Mouse (Mus musculus) lung, embryonic 14.5 days (tissue): ENCODE results near the gene Ddx1. TPM values are rescaled to one million over a fixed set of nuclear protein-coding genes. Genes with fewer than 3 reads are reported as not detected.

ENCODE experiments used
- ATAC-seq: fragments of 200-750 bp; cut with Nextera tagmentation; 2 replicates; pipeline ENCODE4 v1.8.0; 2017; ENCODE audit warnings: mild to moderate bottlenecking, moderate TSS enrichment, moderate library complexity; ENCODE audit not compliant: insufficient read depth
- DNase-seq: peaks from one replicate; pipeline ENCODE4 v3.0.0-alpha.2; 2015
- H3K27ac ChIP-seq: fragments of 300-500 bp; sonication (generic); 2 replicates; pipeline ENCODE4 v1.5.1; 2014; ENCODE audit warnings: low read depth, mild to moderate bottlenecking, moderate library complexity
- H3K27me3 ChIP-seq: fragments of 300-500 bp; sonication (generic); 2 replicates; pipeline ENCODE4 v1.6.1; 2014; ENCODE audit warnings: low read length, control low read depth; ENCODE audit not compliant: insufficient read depth
- H3K36me3 ChIP-seq: fragments of 300-500 bp; sonication (generic); 2 replicates; pipeline ENCODE4 v1.6.1; 2014; ENCODE audit warnings: control low read depth; ENCODE audit not compliant: insufficient read depth
- H3K4me1 ChIP-seq: fragments of 300-500 bp; sonication (generic); 2 replicates; pipeline ENCODE4 v1.6.1; 2014; ENCODE audit warnings: antibody characterized with exemption, control low read depth; ENCODE audit not compliant: insufficient read depth
- H3K4me2 ChIP-seq: fragments of 300-500 bp; sonication (generic); 2 replicates; pipeline ENCODE4 v1.6.1; 2014; ENCODE audit warnings: mild to moderate bottlenecking
- H3K4me3 ChIP-seq: fragments of 300-500 bp; sonication (generic); 2 replicates; pipeline ENCODE4 v1.5.1; 2014; ENCODE audit warnings: low read depth, low read length
- H3K9ac ChIP-seq: fragments of 300-500 bp; sonication (generic); 2 replicates; pipeline ENCODE4 v1.6.1; 2014
- H3K9me3 ChIP-seq: fragments of 300-500 bp; sonication (generic); 2 replicates; pipeline ENCODE4 v1.6.1; 2016; ENCODE audit warnings: low read depth, low read length, control low read depth
- CTCF ChIP-seq: IDR thresholded peaks from 2 replicates; pipeline ENCODE4 v1.5.1; 2016; ENCODE audit warnings: antibody characterized with exemption, low read depth
- WGBS: fragments of 180-500 bp; shearing (Covaris S2); extraction: QIAGEN DNeasy Blood & Tissue Kit; methylation state at CpG from one replicate; pipeline ENCODE4 v1.1.7; 2014; 5-methylcytosine and 5-hydroxymethylcytosine counted together
- polyA plus RNA-seq: library from polyadenylated mRNA; unstranded; fragments of >200 nt; fragmentation: Nextera tagmentation; extraction: Ambion mirVana; gene quantifications from 2 replicates; pipeline ENCODE4 v1.2.1, GENCODE M21; 2014

Gene Ddx1
- 163 and 174 TPM in 2 replicates for polyA plus RNA-seq

DNA sequence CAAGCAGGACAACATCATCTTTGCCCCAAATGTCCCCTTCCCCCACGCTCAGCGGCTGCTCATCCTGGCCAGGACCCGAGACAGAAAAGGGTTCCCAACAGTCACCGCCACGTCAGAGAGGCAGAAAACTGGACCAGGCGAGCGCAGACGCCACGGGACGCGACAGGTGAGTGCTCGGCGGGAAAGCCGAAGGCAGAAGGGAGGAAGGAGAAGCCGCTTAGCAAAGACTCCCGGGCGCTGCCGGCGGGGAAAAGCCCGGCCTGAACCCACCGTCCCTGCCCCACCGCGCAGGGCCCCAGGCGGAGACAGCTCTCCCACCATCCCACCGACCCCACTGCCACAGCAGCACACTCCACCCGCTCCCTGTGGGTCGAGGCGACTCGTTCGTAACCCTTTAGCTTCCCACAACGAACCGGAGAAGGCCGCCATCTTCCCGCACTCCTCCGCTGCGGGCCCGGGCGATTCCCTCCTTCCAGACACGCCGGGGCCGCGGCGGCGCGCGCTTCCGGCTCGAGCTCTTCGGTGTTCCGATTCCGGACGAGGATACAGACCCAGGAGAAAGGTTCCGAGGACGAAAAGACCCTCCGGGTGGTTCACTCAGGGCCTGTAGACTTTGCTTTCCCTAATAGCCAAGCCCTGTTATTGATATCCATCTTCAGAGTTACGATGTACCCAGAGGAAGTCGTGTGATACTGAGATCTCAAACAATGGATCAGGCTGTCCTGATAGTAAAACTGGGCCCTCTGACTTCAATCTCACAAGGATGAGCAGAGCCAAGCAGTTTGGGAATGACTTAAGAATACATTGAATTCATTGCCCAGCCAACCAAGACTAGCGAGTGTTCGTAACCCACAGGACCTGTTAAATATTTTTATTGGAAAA lies at the start of gene Ddx1:
Gene Ddx1 (minus strand): TSS at position 523 of the 882 bp plus-strand sequence.
- DNase-seq: peak; percentile 93
- Histone ChIP-seq H3K36me3 (peaks cover 9% of the 10 kb centered on the region; the same call in 1 of the 2 replicates), H3K9me3 (no peaks in the 10 kb centered on the region), H3K9ac (peak within 1 kb of the TSS; percentile 92), H3K27me3 (no peaks in the 10 kb centered on the region), H3K4me1 (0 out of 2 replicates have a peak, but pooled peaks cover 5% of the 10 kb centered on the region), H3K27ac (peak within 1 kb of the TSS; percentile 90), H3K4me2 (peak within 1 kb of the TSS; percentile 59), H3K4me3 (peak within 1 kb of the TSS; percentile 80)
- TF ChIP-seq CTCF: no peak
- ATAC-seq: peak; percentile 93
- WGBS: 3% methylated on average over 59 of the region's 59 CpGs

DNA sequence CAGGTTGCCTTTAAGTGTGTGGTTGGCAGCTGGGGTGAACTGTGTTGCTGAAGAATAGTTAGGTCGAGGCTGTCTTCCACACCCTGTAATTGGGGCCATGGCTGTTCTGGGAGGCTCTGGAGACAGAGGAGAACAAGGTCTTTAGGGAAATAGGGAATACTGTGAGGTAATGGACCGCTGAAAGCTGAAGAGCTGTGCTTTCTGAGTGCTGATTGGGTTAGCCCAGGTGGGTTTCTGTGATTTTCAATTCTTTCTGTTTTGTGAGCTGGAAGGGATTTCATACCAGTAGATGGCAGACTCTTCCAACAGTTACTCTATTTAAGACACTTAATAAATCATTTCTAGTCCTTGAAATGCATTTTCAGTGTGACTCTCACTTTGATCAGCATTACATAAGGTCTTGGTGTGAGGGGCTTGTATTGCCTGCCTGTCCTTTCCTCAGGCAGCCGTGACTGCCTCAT lies 44.4 kb upstream of the Ddx1 start:
- DNase-seq: peak; percentile 43
- Histone ChIP-seq H3K27me3 (no peaks in the 10 kb centered on the region), H3K27ac (no peak overlapping the region), H3K4me2 (no peak overlapping the region), H3K4me3 (no peak overlapping the region), H3K36me3 (peaks cover 10% of the 10 kb centered on the region; the same call in 1 of the 2 replicates), H3K9ac (no peak overlapping the region), H3K4me1 (no peaks in the 10 kb centered on the region), H3K9me3 (no peaks in the 10 kb centered on the region)
- ATAC-seq: peak; percentile 31; the same call in 1 of the 2 replicates
- peak; percentile 51 for TF ChIP-seq CTCF
- 32% methylated on average over 3 of the region's 3 CpGs for WGBS

DNA sequence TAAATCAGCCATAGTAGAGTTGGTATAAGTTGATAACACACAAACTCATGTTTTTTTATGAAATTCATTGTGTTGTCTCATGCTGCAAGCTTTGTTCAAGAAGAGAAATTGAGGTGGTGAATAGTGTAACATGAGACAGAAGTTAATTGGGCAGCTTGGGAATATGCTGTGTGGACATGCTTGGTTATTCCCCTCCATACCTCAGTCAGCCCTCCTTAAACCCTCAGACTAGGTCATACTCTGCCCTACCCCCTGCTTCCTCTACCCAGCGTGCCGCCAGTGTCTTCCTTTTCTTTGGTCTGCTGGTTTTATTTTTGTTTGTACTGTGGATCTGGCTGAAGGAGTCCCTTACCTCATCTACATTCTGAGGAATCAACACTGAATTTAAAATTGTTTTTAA lies 42.4 kb upstream of the Ddx1 start:
- no peaks in the 10 kb centered on the region for H3K4me1 ChIP-seq
- no peak overlapping the region for H3K4me3 ChIP-seq
- WGBS: 83% methylated on average over 2 of the region's 2 CpGs
- H3K36me3 ChIP-seq: peaks cover 10% of the 10 kb centered on the region; the same call in 1 of the 2 replicates
- H3K27me3 ChIP-seq: no peaks in the 10 kb centered on the region
- no peak overlapping the region for H3K27ac ChIP-seq
- DNase-seq (no peak), ATAC-seq (no peak)
- no peaks in the 10 kb centered on the region for H3K9me3 ChIP-seq
- no peak overlapping the region for H3K9ac ChIP-seq
- no peak overlapping the region for H3K4me2 ChIP-seq
- no peak for TF ChIP-seq CTCF

DNA sequence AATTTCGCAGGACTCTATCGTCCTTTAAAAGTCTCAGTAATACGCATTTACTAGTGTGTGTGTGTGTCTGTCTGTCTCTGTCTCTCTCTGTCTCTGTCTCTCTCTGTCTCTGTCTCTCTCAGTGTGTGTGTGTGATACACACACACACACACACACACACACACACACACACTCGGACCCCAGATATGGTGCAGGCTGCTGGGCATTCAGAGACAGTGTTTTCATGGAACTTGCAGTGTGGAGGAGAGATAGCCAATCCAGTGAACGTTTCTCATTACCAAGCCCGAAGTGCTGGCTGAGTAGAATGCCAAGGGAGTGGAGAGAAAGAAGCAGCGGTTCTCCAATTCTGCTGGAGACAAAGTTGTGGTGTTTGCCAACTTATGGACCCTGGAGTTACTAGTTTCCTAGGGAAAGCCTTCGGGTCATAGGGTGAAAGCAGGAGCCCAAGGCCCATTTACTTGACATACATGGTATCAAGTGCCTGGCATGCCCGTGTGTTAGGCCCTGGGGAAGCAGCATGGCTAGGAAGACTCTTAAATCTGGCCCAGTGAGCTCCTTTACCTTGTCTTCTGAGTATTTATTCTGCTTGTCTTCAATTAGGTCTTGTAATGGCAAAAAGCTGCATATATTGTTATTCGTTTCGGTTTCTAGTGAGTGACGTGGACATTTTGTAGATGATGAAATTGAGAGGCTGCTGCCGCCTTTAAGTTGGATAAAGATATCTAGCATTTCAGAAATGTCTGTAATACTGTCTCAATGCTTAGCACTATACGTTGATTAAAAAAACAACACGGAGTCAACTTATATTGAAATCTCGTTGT lies 20.8 kb upstream of the Ddx1 start:
- H3K36me3 ChIP-seq: peaks cover 10% of the 10 kb centered on the region; the same call in 1 of the 2 replicates
- H3K27ac ChIP-seq: no peak overlapping the region
- WGBS: 42% methylated on average over 16 of the region's 16 CpGs
- no peaks in the 10 kb centered on the region for H3K27me3 ChIP-seq
- H3K4me3 ChIP-seq: peak overlapping the region; percentile 81
- H3K4me1 ChIP-seq: peaks cover 3% of the 10 kb centered on the region
- DNase-seq (peak; percentile 6), ATAC-seq (peak; percentile 33; the same call in 1 of the 2 replicates)
- no peaks in the 10 kb centered on the region for H3K9me3 ChIP-seq
- H3K9ac ChIP-seq: peak overlapping the region; percentile 85
- H3K4me2 ChIP-seq: peak overlapping the region; percentile 88
- no peak for TF ChIP-seq CTCF

- no peak for TF ChIP-seq CTCF
- WGBS: 2% methylated on average over 38 of the region's 38 CpGs
- H3K4me3 ChIP-seq: peak within 1 kb of the TSS; percentile 81
- no peak within 1 kb of the TSS for H3K27ac ChIP-seq
- peaks cover 3% of the 10 kb centered on the region for H3K4me1 ChIP-seq
- DNase-seq (peak; percentile 90), ATAC-seq (peak; percentile 95)
- peak within 1 kb of the TSS; percentile 88 for H3K4me2 ChIP-seq
- no peaks in the 10 kb centered on the region for H3K27me3 ChIP-seq
- peaks cover 4% of the 10 kb centered on the region; the same call in 1 of the 2 replicates for H3K36me3 ChIP-seq
- no peaks in the 10 kb centered on the region for H3K9me3 ChIP-seq
- H3K9ac ChIP-seq: peak within 1 kb of the TSS; percentile 85
Observed at GRCm38 (mm10) chr12:13268826-13269449, 19.9 kb upstream of the Ddx1 start, which contains the start of gene Nbas. Gene Nbas (plus strand): TSS chr12:13269133.

GRCm38 (mm10) chr12:13268412-13268811 lies 19.4 kb upstream of the Ddx1 start:
- ATAC-seq (peak; percentile 45; the same call in 1 of the 2 replicates), DNase-seq (no peak)
- Histone ChIP-seq H3K4me3 (peak overlapping the region; percentile 81), H3K4me1 (peaks cover 3% of the 10 kb centered on the region), H3K36me3 (no peaks in the 10 kb centered on the region), H3K27me3 (no peaks in the 10 kb centered on the region), H3K4me2 (peak overlapping the region; percentile 88), H3K9me3 (no peaks in the 10 kb centered on the region), H3K9ac (peak overlapping the region; percentile 85; the same call in 1 of the 2 replicates), H3K27ac (no peak overlapping the region)
- TF ChIP-seq CTCF: no peak
- 41% methylated on average over 3 of the region's 3 CpGs for WGBS
